Mouse (Mus musculus): Measurements from ENCODE around the gene Prorsd1. TPM values are rescaled to one million over a fixed set of nuclear protein-coding genes. Genes with fewer than 3 reads are reported as not detected.

Prorsd1 gene
- polyA plus RNA-seq, 1 experiment from 2014 or later = 19.8 TPM

Other genes starting within 250 kb of the Prorsd1 start
- gene Ccdc88a, start 141.4 kb downstream of the Prorsd1 start, polyA plus RNA-seq (2016; fragmentation: Nextera tagmentation; extraction: Ambion mirVana) = 29.4 and 36.4 TPM in 2 replicates
- 43.1 and 45.2 TPM in 2 replicates for gene Mtif2, start 11.4 kb upstream of the Prorsd1 start, polyA plus RNA-seq (2016; fragmentation: Nextera tagmentation; extraction: Ambion mirVana)
- gene Clhc1, start 32.9 kb upstream of the Prorsd1 start, polyA plus RNA-seq (2016; fragmentation: Nextera tagmentation; extraction: Ambion mirVana) = 0.18 TPM in 1 of 2 replicates, not detected in the other
- gene Rps27a, start 33.1 kb upstream of the Prorsd1 start, polyA plus RNA-seq (2016; fragmentation: Nextera tagmentation; extraction: Ambion mirVana) = 1,063 and 1,282 TPM in 2 replicates
- 53.6 and 64.7 TPM in 2 replicates for gene Rtn4, start 177.9 kb upstream of the Prorsd1 start, polyA plus RNA-seq (2016; fragmentation: Nextera tagmentation; extraction: Ambion mirVana)

Data from limb, embryonic 10.5 days (tissue).